Mouse (Mus musculus): ENCODE results near the gene Cd5l. TPM values are rescaled to one million over a fixed set of nuclear protein-coding genes. Genes with fewer than 3 reads are reported as not detected.
"Not testable (repeated sequence)": the region's sequence is repeated elsewhere in the genome, so short reads cannot be mapped to it uniquely, and the experiment has no call there.

Gene Cd5l
- total and polyA plus RNA-seq, 3 experiments = 0.11 to 0.17 (median 0.11) TPM

GRCm38 (mm10) chr3:87350992-87351391, 6.7 kb upstream of the Cd5l start:
- H3K79me2 ChIP-seq (replicated peaks; ENCODE audit: control insufficient read depth, extremely low read depth, insufficient read depth, poor library complexity, severe bottlenecking); H3K4me1 ChIP-seq (ENCODE audit: control insufficient read depth in 1 of 2, insufficient read depth in 2 of 2); H3K27ac ChIP-seq (ENCODE audit: insufficient read depth, low read depth); H3K9me3 ChIP-seq (replicated peaks; ENCODE audit: low read length); H3K36me3 ChIP-seq (replicated peaks in 1 of 2; ENCODE audit: control insufficient read depth in 1 of 2, insufficient read depth in 1 of 2, low read length in 1 of 2); dilution Hi-C loops (cut with MboI; ENCODE audit: extremely low pct_ligation_motif_present, extremely low pct_unique_long_range_greater_than_20kb, low sequenced_read_pairs); H3K4me2 ChIP-seq (ENCODE audit: insufficient read depth, low read depth, poor library complexity, severe bottlenecking); in situ Hi-C loops (cut with MboI; ENCODE audit: low pct_ligation_motif_present, low pct_unique_long_range_greater_than_20kb, low sequenced_read_pairs); DNase-seq (ENCODE audit: extremely low read depth); H3K27me3 ChIP-seq (replicated peaks); H3K4me3 ChIP-seq (replicated peaks in 1 of 3; ENCODE audit: low read depth in 2 of 3, low read length in 2 of 3, poor library complexity in 1 of 3); H3K9ac ChIP-seq (ENCODE audit: insufficient read depth, low read depth): not testable (repeated sequence)

GRCm38 (mm10) chr3:87359215-87359614, 1.5 kb downstream of the Cd5l start:
- Histone ChIP-seq H3K79me2 (replicated peaks; ENCODE audit: control insufficient read depth, extremely low read depth, insufficient read depth, poor library complexity, severe bottlenecking) (no peaks in the 10 kb centered on the region), H3K27me3 (replicated peaks) (no peaks in the 10 kb centered on the region), H3K4me1 (ENCODE audit: control insufficient read depth in 1 of 2, insufficient read depth in 2 of 2) (peaks cover 13 to 48% of the 10 kb centered on the region in 2 experiments), H3K36me3 (replicated peaks in 1 of 2; ENCODE audit: control insufficient read depth in 1 of 2, insufficient read depth in 1 of 2, low read length in 1 of 2) (no peaks in the 10 kb centered on the region), H3K4me3 (replicated peaks in 1 of 3; ENCODE audit: low read depth in 2 of 3, low read length in 2 of 3, poor library complexity in 1 of 3) (no peak overlapping the region), H3K4me2 (ENCODE audit: insufficient read depth, low read depth, poor library complexity, severe bottlenecking) (no peak overlapping the region), H3K27ac (ENCODE audit: insufficient read depth, low read depth) (no peak overlapping the region), H3K9me3 (replicated peaks; ENCODE audit: low read length) (no peaks in the 10 kb centered on the region), H3K9ac (ENCODE audit: insufficient read depth, low read depth) (no peak overlapping the region)
- TF ChIP-seq RCOR1 (conservative IDR thresholded peaks at IDR 0.05; ENCODE audit: low read depth, low read length) (no peak), PAX5 (IDR thresholded peaks at IDR 0.05; ENCODE audit: low read length) (no peak), JUND (conservative IDR thresholded peaks at IDR 0.05; ENCODE audit: low read depth, low read length) (0 out of 2 replicates have a peak, but pooled peaks have one; percentile 32), ETS1 (conservative IDR thresholded peaks at IDR 0.05; ENCODE audit: low read depth, low read length) (no peak), MAZ (IDR thresholded peaks at IDR 0.05; ENCODE audit: low read depth, low read length) (no peak), IRF4 (IDR thresholded peaks at IDR 0.05; ENCODE audit: low read depth, low read length) (peak; percentile 51; the same call in 1 of the 2 replicates), MEF2A (IDR thresholded peaks at IDR 0.05; ENCODE audit: borderline replicate concordance, low read depth, low read length) (peak; percentile 78; the same call in 1 of the 2 replicates)
- dilution Hi-C loops (cut with MboI; ENCODE audit: extremely low pct_ligation_motif_present, extremely low pct_unique_long_range_greater_than_20kb, low sequenced_read_pairs) = no loop called here
- DNase-seq (ENCODE audit: extremely low read depth) = no peak
- in situ Hi-C loops (cut with MboI; ENCODE audit: low pct_ligation_motif_present, low pct_unique_long_range_greater_than_20kb, low sequenced_read_pairs) = no loop called here

DNA sequence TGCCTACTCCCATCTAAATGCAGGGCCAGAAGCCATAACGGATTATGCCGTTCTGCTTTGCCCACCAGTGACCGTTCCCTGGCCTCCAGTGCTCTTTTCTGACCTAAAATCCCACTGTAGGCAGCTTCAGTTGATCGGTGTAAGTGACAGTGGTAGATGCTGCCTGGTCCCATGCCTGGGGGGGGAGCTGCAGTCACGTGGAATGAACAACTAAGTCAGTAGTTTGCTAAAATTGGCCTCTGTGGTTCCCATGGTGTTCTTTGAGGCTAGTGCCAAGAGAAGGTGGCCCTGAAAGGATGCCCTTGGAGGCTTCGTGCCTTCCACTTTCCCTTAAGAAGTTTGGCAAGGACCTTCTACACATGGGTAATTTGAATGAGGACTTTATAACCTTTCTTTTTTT, 2.8 kb downstream of the Cd5l start:
- TF ChIP-seq SMC3 (IDR thresholded peaks at IDR 0.05; ENCODE audit: low read depth, low read length) = peak; percentile 68
- TF ChIP-seq RAD21 (IDR thresholded peaks at IDR 0.05; ENCODE audit: low read depth, low read length) = peak; percentile 66
- no peak for TF ChIP-seq MAFK (IDR thresholded peaks at IDR 0.05; ENCODE audit: insufficient replicate concordance, low read length)
- no peak for TF ChIP-seq SIN3A (IDR thresholded peaks at IDR 0.05; ENCODE audit: low read length)
- TF ChIP-seq IRF4 (IDR thresholded peaks at IDR 0.05; ENCODE audit: low read depth, low read length) = no peak
- 0 out of 2 replicates have a peak, but pooled peaks have one; percentile 21 for TF ChIP-seq BHLHE40 (IDR thresholded peaks at IDR 0.05; ENCODE audit: low read depth, low read length)
- no peak for TF ChIP-seq MYC (IDR thresholded peaks at IDR 0.05; ENCODE audit: low read depth, low read length)
- no peak for TF ChIP-seq POLR2A (IDR thresholded peaks at IDR 0.05; ENCODE audit: low read depth, low read length)
- TF ChIP-seq USF2 (conservative IDR thresholded peaks at IDR 0.05; ENCODE audit: low read depth, low read length) = no peak
- no peak for TF ChIP-seq POLR2AphosphoS2 (IDR thresholded peaks at IDR 0.05; ENCODE audit: low read depth, low read length)
- peak; percentile 66; the same call in 1 of the 2 replicates for TF ChIP-seq MEF2A (IDR thresholded peaks at IDR 0.05; ENCODE audit: borderline replicate concordance, low read depth, low read length)
- TF ChIP-seq MAZ (IDR thresholded peaks at IDR 0.05; ENCODE audit: low read depth, low read length) = no peak
- TF ChIP-seq CTCF (conservative IDR thresholded peaks at IDR 0.05 in 1 of 2, IDR thresholded peaks at IDR 0.05 in 1 of 2; ENCODE audit: low read depth in 2 of 2, low read length in 2 of 2) = peak in 1 of 2 experiments; percentile 70; a peak in 2 of 4 replicates
- H3K4me2 ChIP-seq (ENCODE audit: insufficient read depth, low read depth, poor library complexity, severe bottlenecking) = no peak overlapping the region
- no peak for DNase-seq (ENCODE audit: extremely low read depth)
- no peaks in the 10 kb centered on the region for H3K36me3 ChIP-seq (replicated peaks in 1 of 2; ENCODE audit: control insufficient read depth in 1 of 2, insufficient read depth in 1 of 2, low read length in 1 of 2)
- no peaks in the 10 kb centered on the region for H3K79me2 ChIP-seq (replicated peaks; ENCODE audit: control insufficient read depth, extremely low read depth, insufficient read depth, poor library complexity, severe bottlenecking)
- in situ Hi-C loops (cut with MboI; ENCODE audit: low pct_ligation_motif_present, low pct_unique_long_range_greater_than_20kb, low sequenced_read_pairs) = no loop called here
- peaks cover 13 to 48% of the 10 kb centered on the region in 2 experiments for H3K4me1 ChIP-seq (ENCODE audit: control insufficient read depth in 1 of 2, insufficient read depth in 2 of 2)
- no peak overlapping the region for H3K9ac ChIP-seq (ENCODE audit: insufficient read depth, low read depth)
- no peaks in the 10 kb centered on the region for H3K9me3 ChIP-seq (replicated peaks; ENCODE audit: low read length)
- H3K27me3 ChIP-seq (replicated peaks) = no peaks in the 10 kb centered on the region
- dilution Hi-C loops (cut with MboI; ENCODE audit: extremely low pct_ligation_motif_present, extremely low pct_unique_long_range_greater_than_20kb, low sequenced_read_pairs) = no loop called here
- H3K27ac ChIP-seq (ENCODE audit: insufficient read depth, low read depth) = no peak overlapping the region
- no peak overlapping the region for H3K4me3 ChIP-seq (replicated peaks in 1 of 3; ENCODE audit: low read depth in 2 of 3, low read length in 2 of 3, poor library complexity in 1 of 3)

All from CH12.LX (cell line).